Mouse (Mus musculus) limb, embryonic 11.5 days (tissue): Measurements from ENCODE around the gene Sh2d4b. TPM values are rescaled to one million over a fixed set of nuclear protein-coding genes. Genes with fewer than 3 reads are reported as not detected.

Experiments
- ATAC-seq: fragments of 200-750 bp; cut with Nextera tagmentation; 2 replicates; pipeline ENCODE4 v1.8.0; 2017; ENCODE audit warnings: low read depth; ENCODE audit not compliant: insufficient number of reproducible peaks, low FRiP score, low TSS enrichment
- DNase-seq: peaks from one replicate; pipeline ENCODE4 v3.0.0-alpha.2; 2015; ENCODE audit warnings: low spot score
- H3K27ac ChIP-seq: fragments of 300-500 bp; sonication (generic); replicated peaks from 2 replicates; pipeline ENCODE4 v1.5.1; 2014; ENCODE audit warnings: low read depth, mild to moderate bottlenecking, low read length
- H3K27me3 ChIP-seq: fragments of 300-500 bp; sonication (generic); 2 replicates; pipeline ENCODE4 v1.6.1; 2014; ENCODE audit warnings: mild to moderate bottlenecking, low read length, mixed read lengths; ENCODE audit not compliant: control insufficient read depth, insufficient read depth
- H3K36me3 ChIP-seq: fragments of 300-500 bp; sonication (generic); 2 replicates; pipeline ENCODE4 v1.6.1; 2014; ENCODE audit warnings: mild to moderate bottlenecking, low read length, moderate library complexity, mixed read lengths; ENCODE audit not compliant: control insufficient read depth, insufficient read depth
- H3K4me1 ChIP-seq: fragments of 300-500 bp; sonication (generic); 2 replicates; pipeline ENCODE4 v1.6.1; 2014; ENCODE audit warnings: low read length, mixed read lengths; ENCODE audit not compliant: control insufficient read depth, insufficient read depth
- H3K4me2 ChIP-seq: fragments of 300-500 bp; sonication (generic); 2 replicates; pipeline ENCODE4 v1.6.1; 2014; ENCODE audit warnings: low read depth, mild to moderate bottlenecking, moderate library complexity; ENCODE audit not compliant: severe bottlenecking
- H3K4me3 ChIP-seq: fragments of 300-500 bp; sonication (generic); 2 replicates; pipeline ENCODE4 v1.5.1; 2014; ENCODE audit warnings: low read depth, low read length
- H3K9ac ChIP-seq: fragments of 300-500 bp; sonication (generic); 2 replicates; pipeline ENCODE4 v1.6.1; 2014; ENCODE audit warnings: mild to moderate bottlenecking, low read length
- H3K9me3 ChIP-seq: fragments of 300-500 bp; sonication (generic); 2 replicates; pipeline ENCODE4 v1.6.1; 2016; ENCODE audit warnings: low read length; ENCODE audit not compliant: control insufficient read depth
- WGBS: fragments of 180-500 bp; shearing (Covaris S2); extraction: QIAGEN DNeasy Blood & Tissue Kit; methylation state at CpG from one replicate; pipeline ENCODE4 v1.1.7; 2014; 5-methylcytosine and 5-hydroxymethylcytosine counted together
- polyA plus RNA-seq: library from polyadenylated mRNA; unstranded; fragments of >200 nt; fragmentation: Nextera tagmentation; extraction: Ambion mirVana; gene quantifications from 2 replicates; pipeline ENCODE4 v1.2.1, GENCODE M21; 2014

The Sh2d4b gene
- 0.32 and 0.44 TPM in 2 replicates for polyA plus RNA-seq

DNA sequence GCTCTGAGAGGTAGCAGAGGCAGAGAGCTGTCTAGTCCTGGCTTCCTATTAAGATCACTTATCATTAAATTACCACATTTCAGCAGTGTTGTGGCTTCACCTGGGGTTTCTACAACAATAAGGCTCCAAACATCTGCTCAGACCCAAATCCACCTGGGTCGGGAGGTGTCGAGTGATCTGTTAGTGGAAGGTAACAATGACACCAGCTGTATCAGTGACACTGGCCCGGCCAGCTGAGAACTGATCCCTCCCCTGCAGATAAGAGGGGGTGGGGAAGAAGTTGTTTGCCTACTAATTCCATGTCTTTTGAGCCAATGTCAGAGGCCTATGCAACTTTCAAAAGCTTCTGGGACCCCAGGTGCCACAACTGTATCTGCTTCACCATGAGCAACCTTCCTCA is at the start of gene Sh2d4b:
TSS of gene Sh2d4b (minus strand) at position 71 of the 400 bp plus-strand sequence.
- Histone ChIP-seq H3K27me3 (no peaks in the 10 kb centered on the region), H3K4me2 (no peak within 1 kb of the TSS), H3K4me1 (0 out of 2 replicates have a peak, but pooled peaks cover 3% of the 10 kb centered on the region), H3K4me3 (no peak within 1 kb of the TSS), H3K9ac (no peak within 1 kb of the TSS), H3K36me3 (no peaks in the 10 kb centered on the region), H3K27ac (no peak within 1 kb of the TSS), H3K9me3 (no peaks in the 10 kb centered on the region)
- ATAC-seq, result no peak
- DNase-seq, result no peak
- WGBS, result 83% methylated on average over 3 of the region's 3 CpGs

GRCm38 (mm10) chr14:40942429-40942828 is 49.4 kb upstream of the Sh2d4b start:
- Histone ChIP-seq H3K36me3 (no peaks in the 10 kb centered on the region), H3K4me1 (no peaks in the 10 kb centered on the region), H3K9ac (no peak overlapping the region), H3K4me3 (no peak overlapping the region), H3K27me3 (no peaks in the 10 kb centered on the region), H3K9me3 (no peaks in the 10 kb centered on the region), H3K4me2 (no peak overlapping the region), H3K27ac (no peak overlapping the region)
- 87% methylated on average over 2 of the region's 2 CpGs for WGBS
- no peak for ATAC-seq
- no peak for DNase-seq

GRCm38 (mm10) chr14:40938380-40938987 is 45.4 kb upstream of the Sh2d4b start:
- no peaks in the 10 kb centered on the region for H3K4me1 ChIP-seq
- 83% methylated on average over 11 of the region's 11 CpGs for WGBS
- H3K27ac ChIP-seq, result no peak overlapping the region
- no peaks in the 10 kb centered on the region for H3K9me3 ChIP-seq
- no peak overlapping the region for H3K4me2 ChIP-seq
- no peak for DNase-seq
- H3K36me3 ChIP-seq, result no peaks in the 10 kb centered on the region
- H3K27me3 ChIP-seq, result no peaks in the 10 kb centered on the region
- no peak overlapping the region for H3K4me3 ChIP-seq
- H3K9ac ChIP-seq, result no peak overlapping the region
- ATAC-seq, result no peak

DNA sequence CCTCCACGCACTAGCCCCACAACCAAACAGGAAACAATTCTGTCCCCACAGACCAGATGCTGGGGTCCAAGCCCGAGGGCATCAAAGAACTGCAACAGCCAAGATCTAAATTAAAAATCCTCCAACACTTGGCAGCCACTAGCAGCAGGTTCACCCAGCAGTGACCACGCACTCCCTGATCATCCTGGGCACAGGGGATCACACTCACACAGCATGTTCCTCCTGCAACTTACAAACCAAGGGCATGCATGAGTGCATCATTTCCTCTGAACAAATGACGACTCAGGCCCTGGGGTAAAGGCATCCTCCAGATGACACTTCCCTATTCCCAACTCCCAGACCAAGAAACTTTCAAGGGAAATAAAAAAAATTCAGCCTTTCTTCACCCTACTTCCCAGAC is 44.0 kb upstream of the Sh2d4b start:
- no peaks in the 10 kb centered on the region for H3K36me3 ChIP-seq
- H3K4me2 ChIP-seq, result no peak overlapping the region
- no peak for ATAC-seq
- H3K9ac ChIP-seq, result no peak overlapping the region
- H3K9me3 ChIP-seq, result no peaks in the 10 kb centered on the region
- no peak overlapping the region for H3K27ac ChIP-seq
- no peaks in the 10 kb centered on the region for H3K27me3 ChIP-seq
- WGBS, result 82% methylated on average over 4 of the region's 4 CpGs
- DNase-seq, result no peak
- H3K4me1 ChIP-seq, result no peaks in the 10 kb centered on the region
- no peak overlapping the region for H3K4me3 ChIP-seq

DNA sequence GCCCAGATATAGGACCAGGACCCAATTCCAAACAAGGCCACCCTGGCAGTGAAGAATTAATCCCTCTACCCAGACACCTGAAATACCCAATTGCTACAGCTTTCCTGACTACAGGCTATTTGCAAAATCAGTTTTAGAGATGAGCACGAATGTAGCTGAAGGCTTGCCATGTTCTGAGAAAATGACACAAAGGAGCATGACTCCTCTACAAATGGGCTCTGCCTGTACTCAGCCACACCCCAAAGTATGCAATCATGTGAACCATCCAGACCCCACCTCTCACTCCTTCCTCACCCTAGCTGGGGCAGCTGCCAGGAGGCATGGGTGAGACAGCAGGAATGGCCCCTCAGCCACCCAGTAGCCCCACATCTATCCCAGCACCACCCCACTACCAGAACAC is 42.4 kb upstream of the Sh2d4b start:
- ATAC-seq (no peak), DNase-seq (no peak)
- H3K9ac ChIP-seq, result no peak overlapping the region
- no peaks in the 10 kb centered on the region for H3K9me3 ChIP-seq
- 88% methylated on average over 1 of the region's 1 CpGs for WGBS
- peaks cover 7% of the 10 kb centered on the region for H3K4me1 ChIP-seq
- H3K36me3 ChIP-seq, result no peaks in the 10 kb centered on the region
- no peak overlapping the region for H3K4me3 ChIP-seq
- H3K27me3 ChIP-seq, result no peaks in the 10 kb centered on the region
- H3K27ac ChIP-seq, result no peak overlapping the region
- no peak overlapping the region for H3K4me2 ChIP-seq

DNA sequence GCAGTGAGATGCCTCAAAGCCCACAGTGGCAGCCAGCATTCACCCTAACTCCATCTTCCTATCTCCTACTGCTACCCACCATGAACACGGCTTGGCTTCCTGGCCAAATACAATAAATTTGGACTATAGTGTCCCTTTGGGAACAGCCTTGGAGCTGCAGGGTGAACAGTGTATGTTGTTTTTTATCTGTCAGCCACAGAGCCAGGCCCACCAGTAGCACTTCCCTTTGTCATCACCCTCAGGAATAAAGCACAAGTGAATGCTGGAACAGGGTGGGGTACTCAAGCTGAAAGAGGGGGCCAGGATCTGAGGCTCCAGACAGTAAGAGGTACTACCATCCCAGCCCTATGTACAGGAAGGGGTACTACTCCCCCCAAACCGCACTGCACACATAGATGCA is 42.0 kb upstream of the Sh2d4b start:
- H3K27me3 ChIP-seq, result no peaks in the 10 kb centered on the region
- ATAC-seq (no peak), DNase-seq (no peak)
- H3K4me3 ChIP-seq, result no peak overlapping the region
- 96% methylated on average over 2 of the region's 2 CpGs for WGBS
- H3K27ac ChIP-seq, result no peak overlapping the region
- no peaks in the 10 kb centered on the region for H3K9me3 ChIP-seq
- no peak overlapping the region for H3K9ac ChIP-seq
- peaks cover 7% of the 10 kb centered on the region for H3K4me1 ChIP-seq
- no peak overlapping the region for H3K4me2 ChIP-seq
- H3K36me3 ChIP-seq, result no peaks in the 10 kb centered on the region

GRCm38 (mm10) chr14:40933328-40933727 is 40.3 kb upstream of the Sh2d4b start:
- no peak overlapping the region for H3K4me2 ChIP-seq
- H3K27ac ChIP-seq, result no peak overlapping the region
- no peak overlapping the region for H3K9ac ChIP-seq
- ATAC-seq, result no peak
- WGBS, result 89% methylated on average over 7 of the region's 7 CpGs
- H3K36me3 ChIP-seq, result no peaks in the 10 kb centered on the region
- H3K9me3 ChIP-seq, result no peaks in the 10 kb centered on the region
- no peaks in the 10 kb centered on the region for H3K27me3 ChIP-seq
- H3K4me3 ChIP-seq, result no peak overlapping the region
- peaks cover 7% of the 10 kb centered on the region for H3K4me1 ChIP-seq
- DNase-seq, result no peak

GRCm38 (mm10) chr14:40932225-40932624 is 39.2 kb upstream of the Sh2d4b start:
- no peak for DNase-seq
- no peak for ATAC-seq
- Histone ChIP-seq H3K27me3 (no peaks in the 10 kb centered on the region), H3K36me3 (no peaks in the 10 kb centered on the region), H3K9me3 (no peaks in the 10 kb centered on the region), H3K27ac (no peak overlapping the region), H3K4me1 (peaks cover 7% of the 10 kb centered on the region), H3K4me2 (no peak overlapping the region), H3K4me3 (no peak overlapping the region), H3K9ac (no peak overlapping the region)
- 94% methylated on average over 9 of the region's 9 CpGs for WGBS
